Mouse (Mus musculus) intestine, embryonic 16.5 days (tissue): ENCODE measurements at regions not wholly inside any gene's neighbourhood (a gene's known extent, or its start where the extent isn't known, plus 50 kb on each side); places are given as distances from the start of the nearest gene placed in this dataset.

Experiments used
- ATAC-seq: fragments of 200-750 bp; cut with Nextera tagmentation; 2 replicates; pipeline ENCODE4 v1.8.0; 2017; ENCODE audit warnings: moderate TSS enrichment, moderate library complexity
- H3K27ac ChIP-seq: fragments of 300-500 bp; sonication (generic); 2 replicates; pipeline ENCODE4 v1.5.1; 2014; ENCODE audit warnings: mild to moderate bottlenecking, low read length
- H3K27me3 ChIP-seq: fragments of 300-500 bp; sonication (generic); replicated peaks from 2 replicates; pipeline ENCODE4 v1.6.1; 2014; ENCODE audit warnings: low read length, control low read depth, mixed read lengths; ENCODE audit not compliant: control insufficient read depth, insufficient read depth
- H3K36me3 ChIP-seq: fragments of 300-500 bp; sonication (generic); 2 replicates; pipeline ENCODE4 v1.6.1; 2014; ENCODE audit warnings: low read length, control low read depth; ENCODE audit not compliant: control insufficient read depth, insufficient read depth
- H3K4me1 ChIP-seq: fragments of 300-500 bp; sonication (generic); 2 replicates; pipeline ENCODE4 v1.6.1; 2014; ENCODE audit warnings: low read length, control low read depth, mixed read lengths; ENCODE audit not compliant: control insufficient read depth, insufficient read depth
- H3K4me2 ChIP-seq: fragments of 300-500 bp; sonication (generic); 2 replicates; pipeline ENCODE4 v1.6.1; 2014; ENCODE audit warnings: low read depth, low read length, control low read depth
- H3K4me3 ChIP-seq: fragments of 300-500 bp; sonication (generic); 2 replicates; pipeline ENCODE4 v1.5.1; 2014; ENCODE audit warnings: mild to moderate bottlenecking, low read length
- H3K9ac ChIP-seq: fragments of 300-500 bp; sonication (generic); 2 replicates; pipeline ENCODE4 v1.6.1; 2014; ENCODE audit warnings: low read depth, low read length
- H3K9me3 ChIP-seq: fragments of 300-500 bp; sonication (generic); 2 replicates; pipeline ENCODE4 v1.6.1; 2016; ENCODE audit warnings: low read length, control low read depth; ENCODE audit not compliant: control insufficient read depth
- WGBS: fragments of 180-500 bp; shearing (Covaris S2); extraction: QIAGEN DNeasy Blood & Tissue Kit; methylation state at CpG from one replicate; pipeline ENCODE4 v1.1.7; 2014; 5-methylcytosine and 5-hydroxymethylcytosine counted together

- Histone ChIP-seq H3K4me2 (no peak overlapping the region), H3K36me3 (no peaks in the 10 kb centered on the region), H3K4me1 (no peaks in the 10 kb centered on the region), H3K9me3 (no peaks in the 10 kb centered on the region), H3K27me3 (no peaks in the 10 kb centered on the region), H3K4me3 (no peak overlapping the region), H3K27ac (no peak overlapping the region), H3K9ac (no peak overlapping the region)
- no peak for ATAC-seq
- WGBS: 72% methylated on average over 2 of the region's 2 CpGs
Observed at GRCm38 (mm10) chr2:79090273-79090672, 165.0 kb upstream of the Itga4 start.

GRCm38 (mm10) chr2:79094298-79094697, 160.9 kb upstream of the Itga4 start:
- Histone ChIP-seq H3K4me3 (no peak overlapping the region), H3K27me3 (no peaks in the 10 kb centered on the region), H3K9ac (no peak overlapping the region), H3K27ac (no peak overlapping the region), H3K4me2 (no peak overlapping the region), H3K4me1 (no peaks in the 10 kb centered on the region), H3K9me3 (no peaks in the 10 kb centered on the region), H3K36me3 (no peaks in the 10 kb centered on the region)
- peak; percentile 36; the same call in 1 of the 2 replicates for ATAC-seq
- WGBS: 19% methylated on average over 1 of the region's 1 CpGs

- no peak overlapping the region for H3K27ac ChIP-seq
- no peaks in the 10 kb centered on the region for H3K27me3 ChIP-seq
- no peak overlapping the region for H3K9ac ChIP-seq
- ATAC-seq: no peak
- no peaks in the 10 kb centered on the region for H3K4me1 ChIP-seq
- H3K9me3 ChIP-seq: no peaks in the 10 kb centered on the region
- no peaks in the 10 kb centered on the region for H3K36me3 ChIP-seq
- no peak overlapping the region for H3K4me3 ChIP-seq
- H3K4me2 ChIP-seq: no peak overlapping the region
- WGBS: 65% methylated on average over 3 of the region's 3 CpGs
Observed at GRCm38 (mm10) chr2:79096532-79097251, 158.5 kb upstream of the Itga4 start.

GRCm38 (mm10) chr2:79099601-79100000, 155.6 kb upstream of the Itga4 start:
- ATAC-seq: no peak
- no peaks in the 10 kb centered on the region for H3K27me3 ChIP-seq
- no peak overlapping the region for H3K9ac ChIP-seq
- H3K9me3 ChIP-seq: no peaks in the 10 kb centered on the region
- H3K27ac ChIP-seq: no peak overlapping the region
- WGBS: 95% methylated on average over 1 of the region's 1 CpGs
- H3K4me3 ChIP-seq: no peak overlapping the region
- no peaks in the 10 kb centered on the region for H3K4me1 ChIP-seq
- no peaks in the 10 kb centered on the region for H3K36me3 ChIP-seq
- no peak overlapping the region for H3K4me2 ChIP-seq

- Histone ChIP-seq H3K27ac (no peak overlapping the region), H3K9ac (no peak overlapping the region), H3K4me3 (no peak overlapping the region), H3K36me3 (no peaks in the 10 kb centered on the region), H3K27me3 (no peaks in the 10 kb centered on the region), H3K4me1 (no peaks in the 10 kb centered on the region), H3K4me2 (no peak overlapping the region), H3K9me3 (no peaks in the 10 kb centered on the region)
- 79% methylated on average over 1 of the region's 1 CpGs for WGBS
- no peak for ATAC-seq
Observed at GRCm38 (mm10) chr2:79111673-79112072, 143.6 kb upstream of the Itga4 start.

GRCm38 (mm10) chr2:79112076-79112475, 143.2 kb upstream of the Itga4 start:
- Histone ChIP-seq H3K9ac (no peak overlapping the region), H3K4me3 (no peak overlapping the region), H3K36me3 (no peaks in the 10 kb centered on the region), H3K4me2 (no peak overlapping the region), H3K9me3 (no peaks in the 10 kb centered on the region), H3K4me1 (no peaks in the 10 kb centered on the region), H3K27me3 (no peaks in the 10 kb centered on the region), H3K27ac (no peak overlapping the region)
- no peak for ATAC-seq
- WGBS: 92% methylated on average over 1 of the region's 1 CpGs

GRCm38 (mm10) chr2:79120610-79121345, 134.4 kb upstream of the Itga4 start:
- Histone ChIP-seq H3K9ac (no peak overlapping the region), H3K4me2 (no peak overlapping the region), H3K36me3 (no peaks in the 10 kb centered on the region), H3K4me3 (no peak overlapping the region), H3K27ac (no peak overlapping the region), H3K9me3 (no peaks in the 10 kb centered on the region), H3K27me3 (no peaks in the 10 kb centered on the region), H3K4me1 (no peaks in the 10 kb centered on the region)
- WGBS: 84% methylated on average over 6 of the region's 6 CpGs
- no peak for ATAC-seq

- no peaks in the 10 kb centered on the region for H3K36me3 ChIP-seq
- no peaks in the 10 kb centered on the region for H3K4me1 ChIP-seq
- H3K4me3 ChIP-seq: no peak overlapping the region
- H3K9ac ChIP-seq: no peak overlapping the region
- no peaks in the 10 kb centered on the region for H3K9me3 ChIP-seq
- no peak overlapping the region for H3K4me2 ChIP-seq
- no peaks in the 10 kb centered on the region for H3K27me3 ChIP-seq
- no peak overlapping the region for H3K27ac ChIP-seq
- no peak for ATAC-seq
Observed at GRCm38 (mm10) chr2:79122530-79122929, 132.7 kb upstream of the Itga4 start.

- Histone ChIP-seq H3K4me1 (no peaks in the 10 kb centered on the region), H3K36me3 (no peaks in the 10 kb centered on the region), H3K4me2 (no peak overlapping the region), H3K9ac (no peak overlapping the region), H3K27ac (no peak overlapping the region), H3K4me3 (no peak overlapping the region), H3K9me3 (no peaks in the 10 kb centered on the region), H3K27me3 (no peaks in the 10 kb centered on the region)
- WGBS: 94% methylated on average over 4 of the region's 5 CpGs
- no peak for ATAC-seq
Observed at GRCm38 (mm10) chr2:79124272-79124976, 130.8 kb upstream of the Itga4 start.
